Mouse (Mus musculus): ENCODE data around the gene Stpg2.

DNA sequence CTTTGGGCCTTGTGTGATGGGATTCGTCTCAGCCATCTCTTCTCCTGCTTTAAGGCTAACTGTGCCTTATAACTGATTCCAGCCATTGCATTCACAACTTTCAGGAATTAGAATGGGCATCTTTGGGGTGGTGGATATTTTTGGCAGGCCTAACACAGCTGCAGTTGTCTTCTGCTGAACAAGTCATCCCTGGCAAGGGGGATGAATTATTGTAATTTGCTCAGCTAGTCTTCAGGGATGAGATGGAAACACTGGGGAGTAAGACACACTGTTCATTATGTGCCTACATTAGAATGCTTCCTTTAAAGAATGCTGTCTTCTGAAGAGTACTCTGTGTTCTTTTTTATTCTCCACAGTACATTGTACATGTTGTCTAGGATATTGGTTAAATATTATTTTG is 14.0 kb upstream of the Stpg2 start:
- TF ChIP-seq CTCF (IDR thresholded peaks at IDR 0.05; ENCODE audit: control insufficient read depth, insufficient read depth, low read length), result no peak
- TF ChIP-seq POLR2A (IDR thresholded peaks at IDR 0.05; ENCODE audit: borderline replicate concordance, control insufficient read depth, low read depth, low read length), result no peak

Data from bone marrow, adult 2 months (tissue).